Mouse (Mus musculus) heart, embryonic 10.5 days (tissue): ENCODE measurements around the gene Tmem200c. TPM values are rescaled to one million over a fixed set of nuclear protein-coding genes. Genes with fewer than 3 reads are reported as not detected.

ENCODE experiments used
- DNase-seq: peaks from one replicate; pipeline ENCODE4 v3.0.0-alpha.2; 2017; ENCODE audit warnings: low spot score
- H3K27ac ChIP-seq: fragments of 300-500 bp; sonication (generic); 2 replicates; pipeline ENCODE4 v1.5.1; 2016; ENCODE audit warnings: mild to moderate bottlenecking
- H3K27me3 ChIP-seq: fragments of 300-500 bp; sonication (generic); 2 replicates; pipeline ENCODE4 v1.6.1; 2016; ENCODE audit warnings: mild to moderate bottlenecking; ENCODE audit not compliant: poor library complexity, insufficient read depth, severe bottlenecking
- H3K36me3 ChIP-seq: fragments of 300-500 bp; sonication (generic); 2 replicates; pipeline ENCODE4 v1.6.1; 2016; ENCODE audit warnings: mild to moderate bottlenecking, moderate library complexity
- H3K4me1 ChIP-seq: fragments of 300-500 bp; sonication (generic); 2 replicates; pipeline ENCODE4 v1.6.1; 2016; ENCODE audit warnings: mild to moderate bottlenecking
- H3K4me3 ChIP-seq: fragments of 300-500 bp; sonication (generic); 2 replicates; pipeline ENCODE4 v1.5.1; 2016; ENCODE audit warnings: mild to moderate bottlenecking, moderate library complexity
- H3K9me3 ChIP-seq: fragments of 300-500 bp; sonication (generic); 2 replicates; pipeline ENCODE4 v1.6.1; 2016; ENCODE audit warnings: mild to moderate bottlenecking, moderate library complexity
- WGBS: fragments of 180-500 bp; shearing (Covaris S2); methylation state at CpG from one replicate; pipeline ENCODE4 v1.1.7; 2016; 5-methylcytosine and 5-hydroxymethylcytosine counted together
- polyA plus RNA-seq: library from polyadenylated mRNA; unstranded; fragments of >200 nt; fragmentation: Nextera tagmentation; extraction: Ambion mirVana; gene quantifications from 2 replicates; pipeline ENCODE4 v1.2.1, GENCODE M21; 2016

Tmem200c gene
- 0.18 and 0.39 TPM in 2 replicates for polyA plus RNA-seq

GRCm38 (mm10) chr17:68826323-68826722 is at the start of gene Tmem200c:
TSS of gene Tmem200c (plus strand) at chr17:68826623.
- H3K36me3 ChIP-seq: no peaks in the 10 kb centered on the region
- H3K9me3 ChIP-seq: no peaks in the 10 kb centered on the region
- DNase-seq: no peak
- no peaks in the 10 kb centered on the region for H3K27me3 ChIP-seq
- H3K4me1 ChIP-seq: no peaks in the 10 kb centered on the region
- H3K27ac ChIP-seq: no peak within 1 kb of the TSS
- H3K4me3 ChIP-seq: no peak within 1 kb of the TSS
- WGBS: 75% methylated on average over 6 of the region's 6 CpGs

GRCm38 (mm10) chr17:68793741-68794140 is 32.7 kb upstream of the Tmem200c start:
- DNase-seq: no peak
- H3K27me3 ChIP-seq: no peaks in the 10 kb centered on the region
- H3K27ac ChIP-seq: no peak overlapping the region
- no peaks in the 10 kb centered on the region for H3K36me3 ChIP-seq
- 90% methylated on average over 4 of the region's 4 CpGs for WGBS
- H3K4me1 ChIP-seq: no peaks in the 10 kb centered on the region
- no peaks in the 10 kb centered on the region for H3K9me3 ChIP-seq
- H3K4me3 ChIP-seq: no peak overlapping the region

DNA sequence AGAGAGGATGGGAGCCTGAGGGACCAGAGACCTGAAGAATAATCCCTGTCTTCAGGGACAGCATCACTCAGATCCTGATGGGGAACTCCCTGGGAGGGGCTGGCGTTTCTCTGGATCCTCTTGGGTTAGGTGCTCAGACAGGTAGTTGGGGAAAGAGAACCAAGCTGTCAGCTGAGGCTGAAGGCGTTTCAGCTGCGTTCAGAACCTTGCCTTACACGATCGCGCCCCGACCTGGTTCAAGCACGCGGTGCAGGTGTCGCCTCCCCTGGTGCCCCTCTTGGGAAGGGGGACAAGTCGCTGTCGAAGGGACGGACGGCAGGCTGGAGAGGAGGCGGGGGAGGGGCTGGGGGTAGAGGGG is 10.2 kb downstream of the Tmem200c start:
- 0 out of 2 replicates have a peak overlapping the region, but pooled peaks have one; percentile 36 for H3K27ac ChIP-seq

GRCm38 (mm10) chr17:68837013-68837858 is 10.8 kb downstream of the Tmem200c start:
- DNase-seq: no peak
- peaks cover 95% of the 10 kb centered on the region for H3K27me3 ChIP-seq
- peak overlapping the region; percentile 36; the same call in 1 of the 2 replicates for H3K27ac ChIP-seq
- H3K4me3 ChIP-seq: peak overlapping the region; percentile 66
- WGBS: under 1% methylated on average over 72 of the region's 72 CpGs
- H3K9me3 ChIP-seq: no peaks in the 10 kb centered on the region
- H3K4me1 ChIP-seq: peaks cover 38% of the 10 kb centered on the region
- H3K36me3 ChIP-seq: no peaks in the 10 kb centered on the region

More for the DNA sequence above, 10.2 kb downstream of the Tmem200c start:
- peaks cover 93% of the 10 kb centered on the region for H3K27me3 ChIP-seq
- peak overlapping the region; percentile 66 for H3K4me3 ChIP-seq
- peaks cover 33% of the 10 kb centered on the region for H3K4me1 ChIP-seq
- DNase-seq: no peak
- WGBS: under 1% methylated on average over 15 of the region's 15 CpGs
- no peaks in the 10 kb centered on the region for H3K9me3 ChIP-seq
- H3K36me3 ChIP-seq: no peaks in the 10 kb centered on the region

GRCm38 (mm10) chr17:68837859-68838194 is 11.4 kb downstream of the Tmem200c start:
- H3K36me3 ChIP-seq: no peaks in the 10 kb centered on the region
- WGBS: 7% methylated on average over 4 of the region's 4 CpGs
- H3K9me3 ChIP-seq: no peaks in the 10 kb centered on the region
- H3K27ac ChIP-seq: no peak overlapping the region
- H3K4me3 ChIP-seq: peak overlapping the region; percentile 66
- H3K27me3 ChIP-seq: peaks cover 93% of the 10 kb centered on the region
- H3K4me1 ChIP-seq: peaks cover 38% of the 10 kb centered on the region
- no peak for DNase-seq

- WGBS: 12% methylated on average over 17 of the region's 17 CpGs
- H3K36me3 ChIP-seq: no peaks in the 10 kb centered on the region
- peaks cover 38% of the 10 kb centered on the region for H3K4me1 ChIP-seq
- no peak overlapping the region for H3K27ac ChIP-seq
- no peak for DNase-seq
- no peaks in the 10 kb centered on the region for H3K9me3 ChIP-seq
- H3K27me3 ChIP-seq: peaks cover 83% of the 10 kb centered on the region
- H3K4me3 ChIP-seq: peak overlapping the region; percentile 76
Observed at GRCm38 (mm10) chr17:68839888-68840571, 13.6 kb downstream of the Tmem200c start.

- 11% methylated on average over 10 of the region's 10 CpGs for WGBS
Observed at GRCm38 (mm10) chr17:68840572-68840939, 14.1 kb downstream of the Tmem200c start.

DNA sequence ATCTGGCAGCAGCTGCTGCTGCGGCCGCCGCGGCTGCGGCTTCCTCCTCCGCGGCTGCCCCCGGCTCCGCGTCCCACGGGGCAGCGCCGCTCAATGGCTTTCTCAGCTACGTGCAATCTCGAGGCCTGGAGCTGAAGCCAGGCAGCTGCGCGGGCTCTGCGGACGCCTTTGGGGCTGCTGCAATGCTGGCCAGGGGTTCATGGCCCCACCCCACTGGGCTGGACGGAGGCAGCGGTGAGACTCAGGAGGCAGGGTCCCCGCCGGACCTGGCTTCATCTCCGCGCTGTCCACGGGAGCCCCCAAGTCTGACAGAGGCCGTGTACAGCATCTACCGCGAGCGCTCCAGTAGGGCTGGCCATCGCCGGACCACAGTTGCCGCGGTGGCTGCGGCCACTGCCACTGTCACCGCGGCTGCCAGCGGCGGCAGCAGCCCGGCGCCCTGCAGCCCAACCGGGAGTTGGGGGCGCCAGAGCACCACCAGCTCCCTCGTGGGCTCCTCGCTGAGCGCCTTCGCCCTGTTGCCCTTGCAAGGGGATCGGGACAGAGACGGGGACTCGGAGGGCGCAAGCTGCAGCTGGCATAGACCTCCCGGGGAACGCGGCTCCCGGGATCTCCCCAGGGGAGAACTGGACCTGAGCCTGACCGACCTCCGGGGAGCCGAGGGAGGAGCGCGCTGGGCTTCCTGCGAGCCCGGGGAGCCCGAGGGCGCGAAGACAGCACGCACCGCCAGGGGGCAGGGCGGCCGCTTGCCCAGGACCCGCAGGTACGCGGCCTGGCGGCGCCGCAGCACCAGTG is 14.9 kb downstream of the Tmem200c start:
- under 1% methylated on average over 75 of the region's 75 CpGs for WGBS
- DNase-seq: peak; percentile 83
- Histone ChIP-seq H3K27me3 (peaks cover 71% of the 10 kb centered on the region), H3K27ac (peak overlapping the region; percentile 79), H3K36me3 (no peaks in the 10 kb centered on the region), H3K4me1 (peaks cover 35% of the 10 kb centered on the region), H3K9me3 (no peaks in the 10 kb centered on the region), H3K4me3 (peak overlapping the region; percentile 76)

More at GRCm38 (mm10) chr17:68840572-68840939, 14.1 kb downstream of the Tmem200c start:
- H3K4me3 ChIP-seq: peak overlapping the region; percentile 76
- H3K4me1 ChIP-seq: peaks cover 38% of the 10 kb centered on the region
- no peak for DNase-seq
- peaks cover 78% of the 10 kb centered on the region for H3K27me3 ChIP-seq
- no peak overlapping the region for H3K27ac ChIP-seq
- H3K9me3 ChIP-seq: no peaks in the 10 kb centered on the region
- no peaks in the 10 kb centered on the region for H3K36me3 ChIP-seq

DNA sequence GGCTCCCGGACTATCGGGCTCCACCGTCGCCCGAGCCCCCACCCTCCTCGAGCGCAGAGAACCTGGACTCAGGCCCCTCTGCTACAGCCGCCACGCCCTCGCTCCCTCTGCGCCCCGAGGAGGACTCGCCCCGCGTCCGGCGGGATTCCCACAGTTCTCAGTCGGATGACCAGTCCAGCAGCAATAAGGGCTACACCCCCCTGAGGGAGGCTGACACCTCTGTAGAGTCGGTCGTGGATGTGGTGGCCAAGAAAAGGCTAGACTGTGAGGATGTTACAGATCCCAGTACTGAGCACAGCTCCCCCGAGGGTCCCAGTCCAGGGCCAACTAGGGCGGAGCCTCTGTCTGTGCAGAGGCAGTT is 15.4 kb downstream of the Tmem200c start:
- peak overlapping the region; percentile 76 for H3K4me3 ChIP-seq
- H3K9me3 ChIP-seq: no peaks in the 10 kb centered on the region
- H3K27ac ChIP-seq: peak overlapping the region; percentile 79
- H3K4me1 ChIP-seq: peaks cover 30% of the 10 kb centered on the region
- 2% methylated on average over 22 of the region's 22 CpGs for WGBS
- H3K27me3 ChIP-seq: peaks cover 68% of the 10 kb centered on the region
- H3K36me3 ChIP-seq: no peaks in the 10 kb centered on the region
- no peak for DNase-seq

DNA sequence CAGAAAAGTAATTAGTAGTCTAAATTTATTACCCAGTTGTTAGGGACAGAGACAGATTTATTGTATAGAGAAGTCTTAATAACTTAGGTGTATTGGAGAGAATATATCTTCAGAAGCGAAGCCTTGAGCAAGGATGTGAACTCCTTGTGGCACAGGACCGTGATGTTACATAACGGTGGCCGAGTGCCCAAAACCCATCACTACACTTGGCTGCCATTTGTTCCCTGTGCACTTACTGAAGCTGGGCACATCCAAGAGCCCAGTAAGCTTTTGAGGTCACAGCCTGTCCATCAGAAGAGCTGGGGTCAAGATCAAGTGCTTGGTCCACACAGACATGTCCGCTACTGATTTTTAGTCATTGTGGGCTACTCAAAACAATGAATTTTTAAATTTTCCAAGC is 19.5 kb downstream of the Tmem200c start:
- 86% methylated on average over 5 of the region's 5 CpGs for WGBS
- Histone ChIP-seq H3K9me3 (no peaks in the 10 kb centered on the region), H3K27me3 (peaks cover 29% of the 10 kb centered on the region), H3K4me3 (no peak overlapping the region), H3K36me3 (no peaks in the 10 kb centered on the region), H3K27ac (no peak overlapping the region), H3K4me1 (peaks cover 12% of the 10 kb centered on the region; the same call in 1 of the 2 replicates)
- DNase-seq: no peak

- DNase-seq: no peak
- H3K36me3 ChIP-seq: no peaks in the 10 kb centered on the region
- 79% methylated on average over 6 of the region's 6 CpGs for WGBS
- peaks cover 5% of the 10 kb centered on the region for H3K27me3 ChIP-seq
- H3K4me3 ChIP-seq: no peak overlapping the region
- no peaks in the 10 kb centered on the region for H3K4me1 ChIP-seq
- no peak overlapping the region for H3K27ac ChIP-seq
- no peaks in the 10 kb centered on the region for H3K9me3 ChIP-seq
Observed at GRCm38 (mm10) chr17:68848739-68849138, 22.3 kb downstream of the Tmem200c start.

DNA sequence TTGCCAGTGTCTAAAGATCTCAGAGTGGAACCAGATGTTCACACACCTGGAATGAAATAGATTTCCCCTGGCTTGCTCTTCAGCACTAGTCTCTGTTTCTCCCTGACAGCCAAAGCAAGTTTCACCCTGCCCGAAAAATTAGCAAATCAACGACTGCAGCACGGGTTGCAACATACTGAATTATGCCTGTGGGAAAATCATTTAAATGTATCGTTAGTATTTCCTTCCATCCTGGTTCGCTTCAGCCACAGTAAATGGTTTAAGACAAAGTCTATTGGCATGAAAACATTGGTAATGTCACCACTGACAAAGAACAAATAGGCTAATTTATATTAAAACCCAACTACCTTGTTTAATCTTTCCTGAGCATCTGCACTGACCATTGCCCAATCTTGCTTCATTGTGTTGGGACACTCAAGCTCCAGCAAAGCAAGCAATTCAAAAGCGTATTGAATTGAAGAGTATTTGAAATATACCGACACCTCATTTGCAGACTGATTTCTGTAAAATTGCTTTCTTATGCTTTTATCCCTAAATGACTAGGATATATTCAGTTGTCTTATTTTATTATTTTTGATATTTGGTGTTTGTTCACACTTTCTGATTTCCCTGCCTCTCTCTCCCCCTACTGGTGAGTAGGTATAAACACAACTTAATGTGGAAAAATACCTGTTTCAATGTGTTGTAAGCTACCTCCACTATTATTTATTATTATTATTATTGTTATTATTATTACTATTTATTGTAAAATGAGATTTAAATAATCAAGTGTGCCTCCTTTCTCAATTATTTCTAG is 25.9 kb downstream of the Tmem200c start:
- H3K9me3 ChIP-seq: no peaks in the 10 kb centered on the region
- H3K27me3 ChIP-seq: no peaks in the 10 kb centered on the region
- H3K4me3 ChIP-seq: no peak overlapping the region
- no peak overlapping the region for H3K27ac ChIP-seq
- no peaks in the 10 kb centered on the region for H3K4me1 ChIP-seq
- DNase-seq: no peak
- H3K36me3 ChIP-seq: no peaks in the 10 kb centered on the region
- WGBS: 74% methylated on average over 7 of the region's 7 CpGs
